Mouse (Mus musculus) CD4-positive naive resting alpha-beta T cell, adult 57 days (primary cell): ENCODE data around the gene Pygo2. TPM values are rescaled to one million over a fixed set of nuclear protein-coding genes. Genes with fewer than 3 reads are reported as not detected.

Source experiments
- total RNA-seq: library from RNA; stranded (reverse); gene quantifications from one replicate; pipeline ENCODE4 v1.2.4, GENCODE M21; 2023

Gene Pygo2
- 54.1 TPM for total RNA-seq

GRCm38 (mm10) chr3:89430171-89431159 lies at the start of gene Pygo2:
TSS of gene Pygo2 (plus strand) at chr3:89430214.

GRCm38 (mm10) chr3:89394006-89394893 lies 35.8 kb upstream of the Pygo2 start, which contains the start of gene Zbtb7b:
TSS of gene Zbtb7b (minus strand) at chr3:89394776.

GRCm38 (mm10) chr3:89402693-89403092 lies 27.3 kb upstream of the Pygo2 start, which contains the start of gene Lenep:
TSS of gene Lenep (minus strand) at chr3:89402793.

GRCm38 (mm10) chr3:89411490-89412393 lies 18.3 kb upstream of the Pygo2 start, which contains the start of gene Flad1:
TSS of gene Flad1 (minus strand) at chr3:89411870.

GRCm38 (mm10) chr3:89418170-89418860 lies 11.7 kb upstream of the Pygo2 start, which contains the start of the genes Cks1b and Shc1:
TSS of gene Cks1b (minus strand) at chr3:89418383.
TSS of gene Shc1 (plus strand) at chr3:89418443.

GRCm38 (mm10) chr3:89436176-89437113 lies 6.4 kb downstream of the Pygo2 start, which contains the start of gene Pbxip1:
TSS of gene Pbxip1 (plus strand) at chr3:89436706.

GRCm38 (mm10) chr3:89454401-89455177 lies 24.6 kb downstream of the Pygo2 start, which contains the start of gene Pmvk:
TSS of gene Pmvk (plus strand) at chr3:89454541.

Other genes starting within 250 kb of the Pygo2 start
- gene Fam189b, start 247.1 kb upstream of the Pygo2 start, total RNA-seq: 129 TPM
- gene Gba, start 227.3 kb upstream of the Pygo2 start, total RNA-seq: 61.2 TPM
- 12.1 TPM for gene Thbs3, start 215.0 kb upstream of the Pygo2 start, total RNA-seq
- gene Mtx1, start 203.1 kb upstream of the Pygo2 start, total RNA-seq: 205 TPM
- gene Muc1, start 201.2 kb upstream of the Pygo2 start, total RNA-seq: 0.50 TPM
- 94.5 TPM for gene Krtcap2, start 184.2 kb upstream of the Pygo2 start, total RNA-seq
- gene Trim46, start 183.9 kb upstream of the Pygo2 start, total RNA-seq: 2.0 TPM
- gene Dpm3, start 170.9 kb upstream of the Pygo2 start, total RNA-seq: 55.3 TPM
- 113 TPM for gene Slc50a1, start 159.6 kb upstream of the Pygo2 start, total RNA-seq
- 0.41 TPM for gene Efna1, start 149.1 kb upstream of the Pygo2 start, total RNA-seq
- not detected for gene Efna3, start 107.2 kb upstream of the Pygo2 start, total RNA-seq
- not detected for gene Efna4, start 92.2 kb upstream of the Pygo2 start, total RNA-seq
- gene Adam15, start 80.2 kb upstream of the Pygo2 start, total RNA-seq: 19.3 TPM
- 0.24 TPM for gene Dcst2, start 68.2 kb upstream of the Pygo2 start, total RNA-seq
- gene Dcst1, start 65.0 kb upstream of the Pygo2 start, total RNA-seq: not detected
- 111 TPM for gene Zbtb7b, start 35.4 kb upstream of the Pygo2 start, total RNA-seq
- gene Lenep, start 27.4 kb upstream of the Pygo2 start, total RNA-seq: not detected
- 29.4 TPM for gene Flad1, start 18.3 kb upstream of the Pygo2 start, total RNA-seq
- 2.8 TPM for gene Cks1b, start 11.8 kb upstream of the Pygo2 start, total RNA-seq
- 96.2 TPM for gene Shc1, start 11.8 kb upstream of the Pygo2 start, total RNA-seq
- gene Pbxip1, start 6.5 kb downstream of the Pygo2 start, total RNA-seq: 115 TPM
- 8.2 TPM for gene Pmvk, start 24.3 kb downstream of the Pygo2 start, total RNA-seq
- not detected for gene Kcnn3, start 90.0 kb downstream of the Pygo2 start, total RNA-seq